Mouse (Mus musculus): ENCODE results near the gene Tnfsf15.

Gene Tnfsf15

DNA sequence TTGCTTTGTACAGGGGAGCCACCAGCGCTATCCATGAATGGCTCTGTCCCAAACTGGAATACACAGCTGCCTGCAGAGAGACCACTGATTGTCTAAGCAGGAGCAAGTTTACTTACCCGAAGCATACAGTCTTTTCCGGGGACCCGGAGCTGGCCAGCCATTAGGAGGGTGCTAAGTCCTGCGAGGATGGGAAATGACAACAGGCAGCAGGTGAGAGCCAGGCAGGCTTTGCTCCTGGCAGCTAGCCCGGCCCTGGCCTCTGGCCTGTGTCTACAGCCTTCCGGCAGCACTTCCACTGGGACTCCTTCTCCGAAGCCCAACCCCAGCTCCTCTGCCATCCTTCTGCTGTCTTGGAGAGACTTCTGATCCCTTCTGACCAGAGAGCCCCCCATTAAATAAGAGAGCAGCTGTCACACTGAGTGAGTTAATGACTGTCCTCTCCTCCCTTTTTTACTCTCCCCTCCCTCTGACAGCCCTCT is at the start of gene Tnfsf15:
TSS of gene Tnfsf15 (minus strand) at position 421 of the 479 bp plus-strand sequence.
- DNase-seq (ENCODE audit: low spot score), result no peak

DNA sequence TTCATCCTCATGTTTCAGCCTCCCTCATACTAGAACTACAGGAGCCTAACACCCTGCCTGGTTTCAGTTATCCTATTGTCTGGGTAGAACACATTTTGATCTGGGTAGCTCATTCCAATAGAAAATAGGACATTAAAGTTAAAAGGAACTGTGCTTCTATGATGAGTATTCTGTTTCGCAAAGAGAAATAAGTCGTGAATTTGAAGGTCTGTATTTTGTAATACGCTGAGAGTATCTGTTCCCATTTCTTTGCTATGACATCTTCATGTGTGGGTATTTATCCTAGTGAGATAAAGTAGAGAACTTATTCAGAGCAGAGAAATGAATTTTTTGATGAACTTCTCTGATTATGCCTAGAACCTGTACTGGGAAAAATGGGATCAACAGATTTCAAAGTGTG is 47.4 kb upstream of the Tnfsf15 start:
- DNase-seq (ENCODE audit: low spot score), result no peak

DNA sequence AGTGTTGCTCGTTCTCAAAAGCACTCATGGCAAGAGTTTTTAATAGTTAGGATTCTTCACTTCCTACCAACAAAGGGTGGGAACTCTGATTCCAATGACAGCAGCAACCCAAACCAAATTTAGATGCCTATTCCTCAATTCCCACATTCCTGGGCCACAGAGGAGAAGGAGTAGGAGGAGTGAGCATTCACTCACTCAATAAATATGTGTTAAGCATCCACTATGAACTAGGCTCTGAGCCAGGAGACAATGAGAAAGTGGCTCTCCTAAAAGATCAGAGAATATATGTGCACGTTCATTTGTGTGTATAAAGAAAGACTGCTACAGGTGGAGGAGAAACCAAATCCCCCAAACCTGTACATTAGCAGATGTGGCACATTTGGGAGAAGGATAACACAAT is 40.6 kb upstream of the Tnfsf15 start:
- no peak for DNase-seq (ENCODE audit: low spot score)

DNA sequence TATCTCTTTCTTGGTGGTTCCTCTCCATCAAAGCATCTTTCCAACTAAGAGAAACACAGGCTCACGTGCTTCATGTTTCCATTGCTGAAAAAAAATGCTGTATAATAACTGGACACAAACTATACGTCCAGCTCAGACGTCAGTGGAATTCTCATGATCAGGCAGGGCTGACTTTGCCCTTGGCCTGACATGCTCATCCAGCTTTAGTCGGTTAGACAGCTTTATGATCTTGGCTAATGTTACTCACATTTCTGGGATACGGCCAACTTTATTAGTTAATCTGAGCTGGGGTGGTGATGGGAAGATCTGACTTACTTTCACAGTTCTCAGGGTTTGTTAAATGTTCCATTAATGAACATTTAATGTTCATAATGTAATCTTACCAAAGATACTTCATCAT is 38.9 kb upstream of the Tnfsf15 start:
- DNase-seq (ENCODE audit: low spot score), result no peak

DNA sequence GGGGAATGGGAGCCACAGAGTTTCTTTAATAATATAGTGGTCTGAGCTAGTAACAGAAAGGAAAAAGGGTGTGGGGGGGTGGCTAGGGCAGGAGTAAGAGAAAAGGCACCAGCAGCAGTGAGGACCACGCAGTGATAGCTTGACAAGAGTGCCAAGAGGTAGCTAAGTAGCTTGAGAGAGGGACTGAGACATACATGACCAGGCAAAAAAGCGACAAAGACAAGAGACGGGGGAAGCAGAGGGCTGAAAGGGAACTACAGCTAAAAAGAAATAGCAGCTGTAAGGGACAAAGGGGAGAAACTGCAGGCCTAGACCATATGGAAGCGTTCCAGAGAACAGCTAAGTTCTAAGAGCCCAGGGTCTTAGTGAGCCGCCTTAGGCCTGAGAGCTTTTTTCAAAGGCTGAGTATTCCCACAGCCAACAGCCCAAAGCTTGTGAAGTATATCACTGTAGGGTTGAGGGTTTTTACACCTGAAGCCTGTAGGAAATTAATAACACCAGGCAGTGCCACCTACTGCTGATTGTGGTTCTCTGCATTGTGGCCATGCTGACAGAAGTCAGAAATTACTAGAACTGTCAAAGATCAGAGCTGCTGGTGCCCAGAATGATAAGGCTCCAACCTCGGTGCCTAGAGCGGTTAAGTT is 38.2 kb upstream of the Tnfsf15 start:
- DNase-seq (ENCODE audit: low spot score), result no peak

DNA sequence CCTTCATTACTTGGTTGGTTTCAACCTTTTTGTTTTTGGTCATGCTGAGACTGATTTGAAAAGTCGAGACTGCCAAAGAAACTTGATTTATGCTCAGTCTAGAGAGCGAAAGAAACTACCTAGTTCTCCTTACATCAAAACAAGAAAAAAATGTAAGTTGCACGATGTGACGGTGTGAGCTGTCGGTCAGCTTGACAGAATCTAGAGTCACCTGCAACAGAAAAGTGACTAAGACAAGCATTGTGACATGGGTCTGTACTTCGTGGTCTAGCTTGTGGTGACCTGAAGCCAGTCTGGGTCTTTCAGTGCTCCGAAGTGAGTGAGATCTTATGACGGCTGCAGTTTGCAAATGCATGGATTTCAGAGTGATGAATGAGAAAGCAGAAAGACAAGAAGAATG is 32.3 kb upstream of the Tnfsf15 start:
- no peak for DNase-seq (ENCODE audit: low spot score)

DNA sequence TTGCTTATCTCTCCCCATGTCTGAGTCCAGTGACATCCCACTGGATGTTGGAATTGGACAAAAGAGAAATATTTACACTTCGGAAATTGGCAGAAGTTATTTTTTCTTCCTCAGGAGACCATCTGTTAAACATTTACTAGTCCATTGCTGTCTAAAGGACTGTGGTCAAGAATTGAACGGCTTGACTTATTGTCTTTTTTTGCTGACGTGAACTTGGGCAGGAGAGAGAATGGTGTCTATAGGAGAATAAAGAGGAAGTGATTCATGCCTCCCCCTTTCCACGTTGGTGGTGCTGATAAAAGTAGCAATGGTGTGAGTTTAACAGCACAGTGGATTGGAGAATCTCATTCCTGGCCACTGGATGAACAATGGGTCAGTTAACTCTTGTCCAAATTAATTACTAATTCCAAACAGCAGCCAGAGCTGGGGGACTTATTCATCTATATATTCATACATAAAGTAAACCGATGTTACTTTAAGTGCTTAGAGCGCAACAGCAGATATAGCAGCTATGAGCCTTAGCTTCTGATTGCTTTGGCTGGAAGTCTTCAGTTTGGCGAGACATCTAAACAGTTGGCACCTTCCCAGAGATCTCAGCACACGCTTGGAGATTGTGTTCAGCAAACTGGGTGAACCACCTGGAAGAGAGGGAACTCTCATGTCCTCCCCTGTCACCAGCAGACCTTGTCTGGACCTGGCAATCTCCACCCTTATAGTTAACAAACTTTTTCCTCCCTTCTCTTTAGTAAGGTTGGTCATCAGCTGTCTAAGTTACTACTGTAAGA is 28.6 kb upstream of the Tnfsf15 start:
- no peak for DNase-seq (ENCODE audit: low spot score)

DNA sequence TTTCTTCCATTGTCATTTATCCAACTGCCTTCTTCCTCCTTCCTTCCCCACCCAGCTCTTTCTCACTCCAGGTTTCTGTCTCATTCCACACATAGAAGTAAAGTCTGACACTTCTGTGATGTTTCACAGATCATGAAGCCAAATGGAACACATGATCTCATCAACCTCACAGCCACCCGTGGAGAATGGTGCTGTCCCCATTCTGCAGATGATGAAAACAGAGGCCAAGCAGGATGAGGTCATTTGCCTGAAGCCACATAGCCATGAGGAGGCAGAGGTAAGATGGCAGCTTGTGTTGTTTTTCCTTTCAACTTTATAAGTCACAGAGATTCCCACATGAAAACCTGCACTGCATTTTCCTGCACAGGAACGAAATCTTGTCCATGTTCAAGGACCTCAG is 27.6 kb upstream of the Tnfsf15 start:
- no peak for DNase-seq (ENCODE audit: low spot score)

DNA sequence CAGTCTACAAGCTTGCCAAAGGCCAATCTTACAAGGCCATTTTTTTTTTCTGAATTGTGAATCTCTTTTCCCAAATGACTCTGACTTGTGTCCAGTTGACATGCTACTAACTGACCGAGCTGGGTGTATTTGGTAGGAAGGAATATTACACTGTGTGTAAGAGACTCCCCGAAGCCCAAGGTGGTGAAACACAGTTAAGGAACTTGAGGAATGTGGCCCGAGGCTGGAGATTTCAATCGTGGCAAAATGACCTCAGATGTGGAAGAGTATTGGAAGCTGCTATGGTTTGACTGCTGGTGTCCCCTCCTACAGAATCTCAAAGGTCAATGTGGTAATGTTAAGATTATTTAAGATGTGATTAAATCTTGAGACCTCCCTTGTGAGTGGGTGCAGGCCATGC is 26.4 kb upstream of the Tnfsf15 start:
- DNase-seq (ENCODE audit: low spot score), result no peak

DNA sequence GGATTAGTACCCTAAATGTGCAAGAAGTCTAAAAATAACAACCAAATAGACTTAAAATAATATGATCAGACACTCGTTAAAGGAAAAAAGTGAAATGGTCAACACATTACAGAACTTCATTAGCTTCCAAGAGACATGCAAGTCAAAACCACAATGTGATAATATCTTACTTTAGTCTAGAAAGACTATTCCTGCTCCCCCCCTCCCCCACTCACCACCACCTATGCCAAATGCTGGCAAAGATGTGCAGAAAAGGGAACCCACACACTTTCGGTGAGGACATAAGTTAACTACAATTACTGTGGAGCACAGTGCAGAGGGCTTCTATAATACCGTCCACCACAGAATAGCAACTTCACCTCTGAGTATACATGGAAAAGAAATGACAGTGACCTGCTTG is 24.2 kb upstream of the Tnfsf15 start:
- no peak for DNase-seq (ENCODE audit: low spot score)

DNA sequence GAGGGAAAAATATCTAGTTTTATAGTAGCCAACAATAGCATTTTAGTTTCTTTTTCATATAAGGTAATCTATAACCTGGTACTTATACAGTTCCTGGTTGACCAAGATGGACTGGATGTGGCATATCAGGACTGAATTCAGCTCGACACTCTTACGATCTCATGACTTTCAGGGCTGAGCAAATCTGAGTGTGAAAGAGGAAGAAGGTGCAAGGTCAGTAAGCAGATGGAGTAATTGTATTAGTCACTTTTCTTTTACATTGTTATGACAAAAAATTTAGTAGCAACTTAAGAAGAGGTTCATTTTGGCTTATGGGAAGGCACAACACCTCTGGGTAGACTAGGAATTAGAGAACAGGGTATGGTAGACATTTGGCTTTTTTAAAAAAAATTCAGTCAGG is 20.1 kb upstream of the Tnfsf15 start:
- DNase-seq (ENCODE audit: low spot score), result no peak

DNA sequence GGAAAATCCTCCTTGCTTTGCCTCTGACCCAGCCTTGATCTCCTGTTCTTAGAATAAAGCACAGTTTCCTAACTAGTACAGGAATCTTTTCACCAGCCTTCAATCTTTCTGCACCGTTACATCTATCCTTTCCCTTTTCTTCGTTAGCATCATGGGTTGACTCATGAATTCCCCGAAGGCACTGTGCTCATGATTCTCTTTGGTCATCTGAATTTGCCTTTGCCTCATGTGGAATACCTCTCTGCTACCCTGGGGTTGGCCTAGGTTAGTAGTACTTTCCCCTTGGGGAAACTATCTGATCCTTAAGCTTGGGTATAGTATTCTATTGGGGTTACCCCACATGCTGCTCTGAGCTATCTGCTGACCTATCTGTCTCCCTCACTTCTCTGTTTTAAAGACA is 15.0 kb upstream of the Tnfsf15 start:
- no peak for DNase-seq (ENCODE audit: low spot score)

DNA sequence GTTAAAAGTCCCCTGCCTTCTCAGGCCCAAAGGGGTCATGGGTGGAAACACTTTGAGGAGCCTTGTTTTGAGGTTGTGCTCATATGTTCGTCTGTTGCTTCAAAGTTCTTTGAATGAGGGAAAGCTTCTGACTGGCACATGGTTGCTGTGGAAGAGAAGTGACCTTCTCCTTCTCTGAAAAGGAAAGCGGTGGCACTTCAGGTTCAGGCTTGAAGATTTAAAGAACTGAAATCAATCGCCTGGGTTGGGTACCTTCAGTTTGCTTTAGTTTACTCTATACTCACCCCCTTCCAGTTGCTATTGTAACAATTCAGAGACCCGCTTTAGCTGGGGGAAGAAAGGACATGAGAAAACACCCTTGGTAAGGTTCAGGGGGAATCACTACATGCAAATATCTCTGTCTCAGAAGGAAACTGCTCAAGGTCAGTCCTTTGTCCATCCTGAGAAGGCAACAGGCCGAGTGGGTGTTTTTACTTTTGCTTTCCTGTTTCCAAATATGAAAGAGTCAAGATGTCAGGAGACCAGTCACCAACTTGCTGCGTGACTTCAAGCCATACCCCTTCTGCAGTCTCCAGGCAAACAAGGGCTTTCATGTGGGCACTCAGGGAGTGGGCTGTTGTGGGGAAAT is 12.7 kb upstream of the Tnfsf15 start:
- no peak for DNase-seq (ENCODE audit: low spot score)

DNA sequence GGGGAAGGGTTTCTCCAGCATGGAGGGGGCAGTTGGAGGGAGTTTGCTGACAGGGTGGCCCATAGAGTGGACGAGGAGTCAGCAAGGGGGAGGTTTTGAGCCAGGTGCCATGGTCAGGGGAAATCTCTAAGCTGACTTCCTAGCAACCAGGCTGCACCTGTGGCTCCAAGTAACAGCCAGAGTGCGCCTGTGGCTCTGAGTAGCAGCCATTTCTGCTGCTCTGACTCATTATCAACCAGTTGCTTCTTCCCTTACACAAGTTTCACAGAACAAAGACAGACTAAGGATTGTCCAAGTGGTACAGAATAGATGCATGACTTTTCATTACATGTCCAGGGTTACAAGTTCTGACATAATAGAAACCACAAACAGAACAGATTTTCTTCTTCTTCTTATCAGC is 11.2 kb upstream of the Tnfsf15 start:
- DNase-seq (ENCODE audit: low spot score), result no peak

DNA sequence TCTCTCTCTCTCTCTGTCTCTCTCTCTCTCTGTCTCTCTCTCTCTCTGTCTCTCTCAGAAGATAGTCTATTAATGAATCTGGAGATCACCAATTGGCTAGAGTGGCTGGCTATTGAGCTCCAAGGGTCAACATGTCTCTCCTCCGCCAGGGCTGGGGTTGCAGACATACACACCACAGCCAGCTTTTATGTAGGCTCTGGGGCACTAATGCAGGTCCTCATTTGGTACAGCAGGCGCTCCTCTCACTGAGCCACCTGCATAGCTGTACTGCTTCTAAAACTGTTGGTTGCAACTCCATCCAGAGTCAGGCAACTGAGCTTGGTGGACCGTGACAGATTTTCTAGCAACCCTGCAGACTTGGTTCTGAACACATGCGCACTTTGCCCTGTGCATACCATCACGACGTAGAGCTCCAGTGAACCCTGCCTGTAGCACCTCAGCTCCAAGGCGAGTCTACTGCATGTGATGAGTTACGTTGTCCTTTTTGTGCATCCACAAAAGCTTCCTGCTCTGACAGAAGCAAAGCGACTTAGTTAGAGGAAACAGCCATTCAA is 9.6 kb upstream of the Tnfsf15 start:
- no peak for DNase-seq (ENCODE audit: low spot score)

DNA sequence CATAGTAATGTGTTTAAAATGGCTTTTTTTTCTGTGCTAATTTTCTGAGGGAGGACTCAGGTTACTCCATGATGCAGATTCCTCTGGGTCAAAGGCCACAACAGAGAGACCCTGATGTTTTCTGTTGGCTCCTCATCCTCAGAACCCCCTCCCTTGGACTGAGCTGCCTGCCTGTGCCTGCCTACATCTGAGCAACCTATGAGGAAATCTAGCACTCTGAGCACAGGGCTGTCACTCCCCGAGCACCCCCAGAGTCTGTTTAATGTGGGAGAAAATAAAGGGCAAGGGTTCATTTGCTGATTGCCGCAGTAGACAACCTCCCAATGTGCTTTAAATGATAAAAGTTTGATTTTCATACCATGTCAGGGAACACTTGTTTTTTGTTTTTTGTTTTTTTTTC is 8.9 kb upstream of the Tnfsf15 start:
- no peak for DNase-seq (ENCODE audit: low spot score)

DNA sequence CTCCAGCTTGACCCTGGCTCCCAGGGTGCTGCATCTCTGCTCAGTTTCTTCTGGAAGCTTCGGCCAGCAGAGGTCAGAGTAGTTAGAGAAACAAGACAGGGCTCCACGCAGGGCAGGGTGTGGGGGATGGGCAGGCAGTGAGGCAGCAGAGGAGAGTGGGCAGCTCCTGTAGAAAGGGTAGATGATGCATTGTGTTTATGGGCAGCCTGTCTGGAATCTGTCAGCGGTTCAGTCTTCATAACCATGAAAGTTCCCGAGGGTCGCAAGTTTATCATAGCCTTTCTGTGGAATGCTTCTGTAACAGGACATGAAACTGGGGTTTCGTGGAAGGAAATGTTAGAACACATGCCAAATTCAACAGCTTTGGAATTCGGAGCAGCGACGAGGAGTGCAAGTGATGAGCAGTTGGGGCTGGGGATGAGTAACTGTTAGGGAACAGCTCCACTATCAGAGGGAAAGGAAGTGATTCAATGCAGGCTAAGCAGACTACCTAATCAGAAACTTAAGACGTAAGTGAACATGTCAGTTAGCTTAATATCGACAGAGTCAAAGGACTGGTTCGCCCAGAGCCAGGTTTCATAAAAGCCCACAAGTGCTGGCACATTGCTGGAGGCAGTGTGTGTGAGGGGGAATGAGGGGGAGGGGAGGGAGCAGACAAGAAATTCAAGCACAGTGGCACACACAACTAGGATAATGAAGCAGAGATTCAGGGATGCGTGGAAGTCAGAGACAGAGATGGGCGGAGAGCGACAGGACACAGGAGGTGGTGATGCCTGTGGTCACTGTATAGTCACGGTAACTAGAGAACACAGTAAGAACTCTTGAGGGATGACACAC is 8.0 kb upstream of the Tnfsf15 start:
- peak; percentile 7 for DNase-seq (ENCODE audit: low spot score)

DNA sequence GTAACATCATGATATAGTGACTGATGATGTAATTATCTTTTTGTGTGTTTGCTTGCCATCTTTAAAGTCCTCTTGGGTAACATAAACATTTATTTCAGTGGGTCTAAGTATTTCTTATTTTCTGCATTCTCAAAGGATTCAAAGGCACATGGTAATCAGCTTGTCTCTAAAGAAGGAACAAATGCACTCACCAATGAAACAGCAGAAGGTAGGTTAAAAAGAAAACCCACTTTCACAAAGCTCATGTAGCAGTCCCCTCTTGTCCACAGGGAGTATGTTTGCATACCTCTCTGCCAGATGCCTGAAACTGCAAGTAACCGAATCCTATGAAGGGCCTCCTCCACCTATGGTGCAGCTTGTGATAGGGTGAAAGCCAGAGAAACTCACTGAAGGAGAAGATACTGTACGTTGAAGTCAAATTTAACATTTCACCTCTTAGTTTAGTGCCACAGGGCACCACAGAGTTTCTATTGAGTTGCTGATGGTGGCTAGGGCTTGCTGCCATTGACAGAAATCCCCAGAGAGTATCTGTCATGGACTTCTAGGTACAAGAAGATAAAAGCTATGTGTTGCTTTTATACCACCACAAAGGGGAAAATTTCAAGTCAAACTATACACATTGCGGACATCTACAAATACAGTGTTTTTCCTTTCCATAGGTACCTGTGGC is 3.3 kb upstream of the Tnfsf15 start:
- no peak for DNase-seq (ENCODE audit: low spot score)

DNA sequence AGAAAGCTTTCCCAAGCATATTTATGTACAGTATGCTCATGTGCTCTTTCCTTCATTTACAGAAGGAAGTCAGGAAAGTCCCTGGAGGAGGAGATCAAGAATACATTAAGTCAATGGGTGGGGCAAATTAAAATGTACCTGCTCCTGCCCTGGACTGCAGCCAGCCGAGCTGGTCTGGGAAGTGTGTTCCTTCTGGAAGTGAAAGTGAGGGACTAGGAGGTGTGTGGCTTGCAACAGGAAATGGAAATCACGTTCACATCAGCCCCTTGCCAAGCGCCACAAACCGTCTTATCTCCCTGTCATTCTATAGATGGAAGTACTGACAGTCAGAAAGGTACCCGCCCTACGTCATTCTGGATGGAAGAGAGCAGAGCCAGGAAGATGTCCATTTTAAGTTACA is 358 bp upstream of the Tnfsf15 start:
- no peak for DNase-seq (ENCODE audit: low spot score)

DNA sequence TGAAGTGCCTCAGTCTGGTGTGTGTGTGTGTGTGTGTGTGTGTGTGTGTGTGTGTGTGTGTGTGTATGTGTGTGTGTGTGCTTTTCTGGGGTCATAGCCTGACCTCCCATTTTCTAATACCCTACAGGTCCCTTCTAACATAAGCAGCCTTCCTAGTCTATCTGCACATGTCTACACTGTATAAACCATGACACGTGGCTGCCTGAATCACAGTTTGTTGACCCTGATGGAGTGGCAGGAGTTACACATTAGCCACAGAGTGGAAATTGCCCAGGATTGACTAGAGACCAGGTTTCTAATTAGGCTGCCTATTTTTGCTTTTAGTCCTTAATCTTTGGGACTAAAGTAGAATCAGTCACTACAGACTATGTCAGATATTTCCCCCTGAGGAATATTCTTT is 1.3 kb downstream of the Tnfsf15 start:
- no peak for DNase-seq (ENCODE audit: low spot score)

DNA sequence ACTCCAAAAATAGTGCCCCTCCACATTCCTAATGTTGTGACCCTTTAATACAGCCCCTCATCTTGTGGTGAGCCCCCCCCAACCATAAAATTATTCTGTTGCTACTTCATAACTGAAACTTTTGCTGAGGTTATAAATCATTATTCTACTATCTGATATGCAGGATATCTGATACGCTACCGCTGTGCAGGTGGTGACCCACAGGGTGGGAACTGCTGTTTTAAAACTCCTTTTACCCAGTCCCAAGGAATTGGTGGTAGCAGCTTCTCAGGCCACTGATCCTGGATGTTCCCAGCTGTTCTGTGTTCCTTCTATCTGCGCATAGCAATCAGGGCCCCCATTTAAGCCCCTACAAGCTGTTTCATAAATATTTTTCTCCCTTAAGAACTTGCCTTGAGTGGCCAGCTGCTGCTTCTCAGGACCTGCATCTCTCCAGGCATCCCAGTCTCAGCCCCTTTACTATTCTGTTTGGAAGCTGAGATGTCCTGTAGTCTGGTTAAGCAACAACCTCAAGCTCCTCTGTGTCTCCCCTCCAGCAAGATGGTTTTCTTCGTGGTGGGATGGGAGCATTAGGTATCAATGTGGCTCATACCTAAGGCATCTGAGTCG is 2.0 kb downstream of the Tnfsf15 start:
- no peak for DNase-seq (ENCODE audit: low spot score)

All from layer of hippocampus, adult 9-10 months (tissue).